Mouse (Mus musculus) liver, embryonic 14.5 days (tissue): Measurements from ENCODE around the gene Nav2.

Experiments used
- CTCF ChIP-seq: IDR thresholded peaks from 2 replicates; pipeline ENCODE4 v1.5.1; 2016; ENCODE audit warnings: antibody characterized with exemption, low read depth, control low read depth
- EP300 ChIP-seq: IDR thresholded peaks from 2 replicates; pipeline ENCODE4 v1.6.1; 2016; ENCODE audit warnings: antibody characterized with exemption, low read depth

DNA sequence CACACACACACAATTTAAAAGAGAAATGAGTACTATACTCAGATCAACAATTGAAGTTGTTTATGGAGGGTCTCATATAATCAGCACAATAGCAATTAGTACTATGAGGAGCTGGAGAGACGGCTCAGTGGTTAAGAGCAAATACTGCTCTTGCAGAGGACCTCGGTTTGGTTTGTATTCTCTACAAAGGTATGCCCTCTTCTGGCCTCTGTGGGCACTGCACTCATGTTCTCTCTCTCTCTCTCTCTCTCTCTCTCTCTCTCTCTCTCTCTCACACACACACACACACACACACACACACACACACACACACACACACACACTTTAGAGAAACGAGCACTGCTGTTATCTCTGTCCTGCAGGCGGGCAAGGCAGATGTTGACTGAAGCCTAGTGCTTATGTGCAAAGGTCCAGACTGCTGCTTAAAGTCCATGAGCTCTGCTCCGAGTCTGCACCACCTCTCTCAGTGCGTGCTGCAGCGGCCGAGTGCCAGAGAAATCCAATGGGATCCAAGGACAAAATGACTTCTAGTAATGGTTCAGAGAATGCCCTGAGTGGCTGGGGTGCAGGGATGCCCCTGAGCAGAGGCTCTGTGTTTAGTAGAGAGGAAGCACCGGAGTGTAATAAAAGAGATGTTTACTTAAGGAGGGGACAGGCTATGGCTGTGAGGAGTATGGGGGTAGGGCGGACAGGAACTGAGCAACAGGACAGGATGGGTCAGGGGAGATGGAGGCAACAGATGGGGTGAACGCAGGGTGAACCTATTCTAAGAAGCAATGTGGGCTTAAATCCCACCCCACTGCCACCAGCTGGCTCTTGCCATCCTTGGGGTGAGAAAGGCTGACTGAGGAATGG is 375.2 kb downstream of the Nav2 start:
- peak; percentile 61 for TF ChIP-seq CTCF
- TF ChIP-seq EP300, result no peak; the same call in none of the 2 replicates
